Mouse (Mus musculus) intestine, embryonic 14.5 days (tissue): Measurements from ENCODE around the gene Tlr9. TPM values are rescaled to one million over a fixed set of nuclear protein-coding genes. Genes with fewer than 3 reads are reported as not detected.

Experiments
- ATAC-seq: fragments of 200-750 bp; cut with Nextera tagmentation; replicated peaks from 2 replicates; pipeline ENCODE4 v1.8.0; 2017; ENCODE audit warnings: low read depth, moderate number of reproducible peaks, moderate TSS enrichment, moderate library complexity; ENCODE audit not compliant: low FRiP score, low TSS enrichment
- DNase-seq: peaks from one replicate; pipeline ENCODE4 v3.0.0-alpha.2; 2018; ENCODE audit warnings: low spot score
- H3K27ac ChIP-seq: fragments of 300-500 bp; sonication (generic); 2 replicates; pipeline ENCODE4 v1.5.1; 2014; ENCODE audit warnings: low read depth, mild to moderate bottlenecking, control low read depth
- H3K27me3 ChIP-seq: fragments of 300-500 bp; sonication (generic); replicated peaks from 2 replicates; pipeline ENCODE4 v1.6.1; 2014; ENCODE audit warnings: low read length, control low read depth; ENCODE audit not compliant: control insufficient read depth, insufficient read depth
- H3K36me3 ChIP-seq: fragments of 300-500 bp; sonication (generic); 2 replicates; pipeline ENCODE4 v1.6.1; 2014; ENCODE audit warnings: low read length, control low read depth; ENCODE audit not compliant: control insufficient read depth, insufficient read depth
- H3K4me1 ChIP-seq: fragments of 300-500 bp; sonication (generic); replicated peaks from 2 replicates; pipeline ENCODE4 v1.6.1; 2014; ENCODE audit warnings: low read length, control low read depth, mixed read lengths; ENCODE audit not compliant: control insufficient read depth, insufficient read depth
- H3K4me2 ChIP-seq: fragments of 300-500 bp; sonication (generic); 2 replicates; pipeline ENCODE4 v1.6.1; 2014; ENCODE audit warnings: low read length
- H3K4me3 ChIP-seq: fragments of 300-500 bp; sonication (generic); 2 replicates; pipeline ENCODE4 v1.5.1; 2014; ENCODE audit warnings: low read depth, low read length, control low read depth, mixed read lengths
- H3K9ac ChIP-seq: fragments of 300-500 bp; sonication (generic); 2 replicates; pipeline ENCODE4 v1.6.1; 2014; ENCODE audit warnings: mild to moderate bottlenecking, low read length
- H3K9me3 ChIP-seq: fragments of 300-500 bp; sonication (generic); 2 replicates; pipeline ENCODE4 v1.6.1; 2016; ENCODE audit warnings: low read length, control low read depth; ENCODE audit not compliant: control insufficient read depth
- WGBS: fragments of 180-500 bp; shearing (Covaris S2); extraction: QIAGEN DNeasy Blood & Tissue Kit; methylation state at CpG from one replicate; pipeline ENCODE4 v1.1.7; 2014; 5-methylcytosine and 5-hydroxymethylcytosine counted together
- polyA plus RNA-seq: library from polyadenylated mRNA; unstranded; fragments of >200 nt; fragmentation: Nextera tagmentation; extraction: Ambion mirVana; gene quantifications from 2 replicates; pipeline ENCODE4 v1.2.1, GENCODE M21; 2014

The Tlr9 gene
- polyA plus RNA-seq, 1 experiment from 2014 or later, result 0.08 TPM

GRCm38 (mm10) chr9:106191355-106191754 lies 31.0 kb upstream of the Tlr9 start:
- ATAC-seq, result no peak
- 95% methylated on average over 1 of the region's 1 CpGs for WGBS

GRCm38 (mm10) chr9:106192024-106192423 lies 30.4 kb upstream of the Tlr9 start:
- 92% methylated on average over 8 of the region's 8 CpGs for WGBS
- Histone ChIP-seq H3K9me3 (no peaks in the 10 kb centered on the region), H3K9ac (no peak overlapping the region), H3K4me3 (no peak overlapping the region), H3K27ac (no peak overlapping the region), H3K4me1 (no peaks in the 10 kb centered on the region), H3K4me2 (no peak overlapping the region), H3K36me3 (peaks cover 73% of the 10 kb centered on the region), H3K27me3 (no peaks in the 10 kb centered on the region)
- ATAC-seq (no peak), DNase-seq (no peak)

More at GRCm38 (mm10) chr9:106191355-106191754, 31.0 kb upstream of the Tlr9 start:
- Histone ChIP-seq H3K9me3 (no peaks in the 10 kb centered on the region), H3K4me1 (no peaks in the 10 kb centered on the region), H3K27me3 (no peaks in the 10 kb centered on the region), H3K4me3 (no peak overlapping the region), H3K36me3 (peaks cover 79% of the 10 kb centered on the region), H3K9ac (no peak overlapping the region), H3K4me2 (no peak overlapping the region), H3K27ac (no peak overlapping the region)
- no peak for DNase-seq

- Histone ChIP-seq H3K4me1 (no peaks in the 10 kb centered on the region), H3K27ac (no peak overlapping the region), H3K9ac (no peak overlapping the region), H3K9me3 (no peaks in the 10 kb centered on the region), H3K27me3 (no peaks in the 10 kb centered on the region), H3K4me2 (no peak overlapping the region), H3K4me3 (no peak overlapping the region), H3K36me3 (peaks cover 64% of the 10 kb centered on the region)
- ATAC-seq, result no peak
- WGBS, result 84% methylated on average over 1 of the region's 1 CpGs
- no peak for DNase-seq
Measured at GRCm38 (mm10) chr9:106192998-106193397, 29.4 kb upstream of the Tlr9 start.

GRCm38 (mm10) chr9:106193930-106194807 lies 28.2 kb upstream of the Tlr9 start:
- Histone ChIP-seq H3K9me3 (no peaks in the 10 kb centered on the region), H3K27ac (no peak overlapping the region), H3K9ac (no peak overlapping the region), H3K4me1 (peaks cover 5% of the 10 kb centered on the region; the same call in 1 of the 2 replicates), H3K4me3 (no peak overlapping the region), H3K27me3 (no peaks in the 10 kb centered on the region), H3K4me2 (no peak overlapping the region), H3K36me3 (peaks cover 52% of the 10 kb centered on the region)
- 89% methylated on average over 8 of the region's 8 CpGs for WGBS
- no peak for DNase-seq
- no peak for ATAC-seq

- ATAC-seq, result no peak
- no peaks in the 10 kb centered on the region for H3K27me3 ChIP-seq
- H3K4me2 ChIP-seq, result no peak overlapping the region
- H3K4me3 ChIP-seq, result no peak overlapping the region
- H3K4me1 ChIP-seq, result peaks cover 11% of the 10 kb centered on the region
- no peak overlapping the region for H3K9ac ChIP-seq
- DNase-seq, result no peak
- no peaks in the 10 kb centered on the region for H3K9me3 ChIP-seq
- 86% methylated on average over 8 of the region's 8 CpGs for WGBS
- no peak overlapping the region for H3K27ac ChIP-seq
- H3K36me3 ChIP-seq, result peaks cover 37% of the 10 kb centered on the region
Measured at GRCm38 (mm10) chr9:106195693-106196092, 26.7 kb upstream of the Tlr9 start.

GRCm38 (mm10) chr9:106197081-106197713 lies 25.2 kb upstream of the Tlr9 start:
- ATAC-seq (no peak), DNase-seq (no peak)
- Histone ChIP-seq H3K4me3 (no peak overlapping the region), H3K27ac (no peak overlapping the region), H3K36me3 (peaks cover 22% of the 10 kb centered on the region), H3K4me1 (peaks cover 15% of the 10 kb centered on the region), H3K9ac (no peak overlapping the region), H3K9me3 (no peaks in the 10 kb centered on the region), H3K27me3 (no peaks in the 10 kb centered on the region), H3K4me2 (no peak overlapping the region)
- WGBS, result 88% methylated on average over 3 of the region's 3 CpGs

- no peaks in the 10 kb centered on the region for H3K9me3 ChIP-seq
- H3K36me3 ChIP-seq, result peaks cover 17% of the 10 kb centered on the region
- no peak overlapping the region for H3K27ac ChIP-seq
- no peak overlapping the region for H3K9ac ChIP-seq
- 0 out of 2 replicates have a peak overlapping the region, but pooled peaks have one; percentile 70 for H3K4me2 ChIP-seq
- no peak overlapping the region for H3K4me3 ChIP-seq
- 93% methylated on average over 9 of the region's 9 CpGs for WGBS
- peaks cover 17% of the 10 kb centered on the region for H3K4me1 ChIP-seq
- DNase-seq (no peak), ATAC-seq (no peak)
- no peaks in the 10 kb centered on the region for H3K27me3 ChIP-seq
Measured at GRCm38 (mm10) chr9:106197732-106198131, 24.7 kb upstream of the Tlr9 start.

GRCm38 (mm10) chr9:106198962-106199458 lies 23.4 kb upstream of the Tlr9 start:
- peak overlapping the region; percentile 62 for H3K4me3 ChIP-seq
- no peaks in the 10 kb centered on the region for H3K27me3 ChIP-seq
- peaks cover 22% of the 10 kb centered on the region for H3K4me1 ChIP-seq
- H3K27ac ChIP-seq, result peak overlapping the region; percentile 27; the same call in 1 of the 2 replicates
- peak overlapping the region; percentile 70 for H3K4me2 ChIP-seq
- peak overlapping the region; percentile 66 for H3K9ac ChIP-seq
- DNase-seq (peak; percentile 82), ATAC-seq (peak; percentile 61)
- peaks cover 14% of the 10 kb centered on the region for H3K36me3 ChIP-seq
- H3K9me3 ChIP-seq, result no peaks in the 10 kb centered on the region
- WGBS, result 1% methylated on average over 30 of the region's 51 CpGs
